Mouse (Mus musculus): ENCODE data around the gene Tbcd.

Gene Tbcd

GRCm38 (mm10) chr11:121543287-121543856 is 91.6 kb downstream of the Tbcd start:
- DNase-seq = peak; percentile 80

DNA sequence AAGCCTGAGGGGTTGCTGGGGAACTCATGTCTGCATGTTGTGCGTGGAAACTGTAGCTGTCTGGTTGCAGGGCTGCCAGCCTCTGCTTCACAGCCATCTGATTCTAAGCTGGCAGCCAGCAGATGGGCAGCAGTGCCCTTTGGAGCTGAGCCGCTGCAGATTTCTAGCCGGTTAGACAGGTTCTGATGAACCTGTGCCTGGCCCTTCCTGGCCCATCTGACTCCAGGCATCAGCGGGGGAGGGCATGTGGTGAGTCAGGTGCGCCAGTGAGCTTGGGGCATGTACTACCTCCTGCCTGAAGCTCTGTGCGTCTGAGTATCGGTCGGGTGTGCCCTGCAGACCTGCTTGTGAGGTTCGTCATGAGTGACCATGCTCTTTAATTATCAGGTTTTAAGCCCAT is 92.2 kb downstream of the Tbcd start:
- peak; percentile 64 for DNase-seq

- no peak for DNase-seq
Measured at GRCm38 (mm10) chr11:121544755-121545397, 93.1 kb downstream of the Tbcd start.

DNA sequence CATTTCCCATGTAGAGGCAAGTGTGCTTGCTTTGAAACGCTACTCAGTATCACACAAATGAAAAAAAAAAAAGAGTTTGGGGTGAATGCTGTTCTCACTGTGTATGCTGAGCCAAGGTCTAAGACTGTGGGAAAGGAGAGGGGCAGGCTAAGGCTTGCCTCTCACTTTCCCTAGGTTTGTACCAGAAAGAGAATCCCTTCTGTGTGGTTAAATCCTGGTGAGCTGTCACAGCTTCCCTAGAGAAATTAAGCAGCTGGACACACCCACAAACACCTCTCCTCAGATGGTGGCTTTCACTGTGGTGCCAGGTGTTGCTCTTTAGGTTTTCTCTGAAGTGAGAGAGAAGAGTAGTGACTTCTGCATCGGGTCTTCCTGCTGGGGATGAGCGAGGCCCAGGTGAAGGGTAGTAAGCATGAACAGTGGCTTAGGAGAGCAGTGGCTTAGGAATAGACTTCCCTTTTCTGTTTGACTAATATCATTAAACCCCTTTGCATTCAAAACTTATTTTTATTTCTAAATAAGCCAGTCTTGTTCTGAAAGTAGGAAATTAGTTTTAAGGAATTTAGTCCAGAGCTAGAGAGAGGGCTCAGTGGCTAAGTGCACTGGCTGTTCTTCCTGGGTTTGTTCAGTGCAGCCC is 93.8 kb downstream of the Tbcd start:
- no peak for DNase-seq

DNA sequence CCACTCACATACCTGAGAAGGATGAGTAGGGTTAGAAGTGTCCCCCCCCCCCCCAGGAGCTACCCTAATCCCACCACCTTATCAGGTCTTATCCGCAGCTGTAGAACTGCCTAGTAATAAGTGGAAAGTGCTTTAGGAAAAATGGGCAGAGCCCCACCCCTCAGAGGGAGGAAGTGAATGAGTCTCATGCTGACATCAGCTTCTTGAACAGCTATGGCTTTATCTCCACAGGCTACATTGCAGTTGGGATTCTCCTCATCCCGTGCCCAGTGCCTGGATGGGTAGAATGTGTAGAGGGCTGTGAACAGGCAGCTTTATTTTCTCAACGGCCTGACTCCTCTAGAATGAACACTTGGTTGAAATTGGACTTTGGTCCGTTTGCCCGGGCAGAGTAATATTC is 95.5 kb downstream of the Tbcd start:
- peak; percentile 80 for DNase-seq

- DNase-seq = peak; percentile 87
Measured at GRCm38 (mm10) chr11:121547925-121548324, 96.2 kb downstream of the Tbcd start.

DNA sequence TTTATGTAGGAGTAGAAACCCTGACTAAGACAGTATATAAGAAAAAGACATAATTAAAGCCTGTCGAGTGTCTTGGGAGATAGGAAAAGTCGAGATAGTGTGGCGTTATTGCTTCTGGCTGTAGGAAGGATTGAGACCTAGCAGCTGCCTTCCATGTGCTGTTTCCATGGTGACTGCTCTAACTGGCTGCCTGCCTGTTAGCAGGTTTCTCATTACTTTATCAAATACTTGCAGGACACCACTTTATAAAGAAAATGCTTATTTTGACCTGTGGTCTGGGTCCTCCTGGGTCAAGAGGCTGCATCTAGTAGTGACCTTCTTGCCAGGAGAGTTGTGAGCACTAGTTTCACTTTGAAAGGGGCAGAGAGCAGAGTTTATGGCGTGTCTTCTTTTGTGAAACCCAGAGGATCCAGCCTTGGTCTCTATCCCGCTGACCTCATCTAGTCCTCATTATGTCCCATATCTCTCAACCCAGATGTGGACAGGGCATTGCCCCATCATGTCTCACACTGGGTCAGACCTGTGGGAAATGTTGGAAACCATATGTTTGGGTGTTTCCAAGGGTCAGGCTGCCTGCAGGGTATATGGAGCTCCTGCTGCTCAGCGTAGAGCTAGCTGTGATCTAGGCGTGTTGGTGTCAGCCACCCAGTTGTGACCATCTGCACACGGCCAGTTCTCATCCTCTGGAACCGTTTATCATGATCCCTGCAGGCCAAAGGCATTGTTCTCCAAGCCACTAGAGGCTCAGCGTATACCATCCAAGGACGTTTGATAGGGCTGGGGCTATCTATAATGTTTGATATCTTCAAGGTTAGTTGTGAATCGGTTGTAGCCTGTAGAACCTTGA is 97.5 kb downstream of the Tbcd start:
- peak; percentile 47 for DNase-seq

- no peak for DNase-seq
Measured at GRCm38 (mm10) chr11:121549843-121550647, 98.3 kb downstream of the Tbcd start.

- no peak for DNase-seq
Measured at GRCm38 (mm10) chr11:121551206-121551799, 99.6 kb downstream of the Tbcd start.

- DNase-seq = no peak
Measured at GRCm38 (mm10) chr11:121552167-121552566, 100.4 kb downstream of the Tbcd start.

DNA sequence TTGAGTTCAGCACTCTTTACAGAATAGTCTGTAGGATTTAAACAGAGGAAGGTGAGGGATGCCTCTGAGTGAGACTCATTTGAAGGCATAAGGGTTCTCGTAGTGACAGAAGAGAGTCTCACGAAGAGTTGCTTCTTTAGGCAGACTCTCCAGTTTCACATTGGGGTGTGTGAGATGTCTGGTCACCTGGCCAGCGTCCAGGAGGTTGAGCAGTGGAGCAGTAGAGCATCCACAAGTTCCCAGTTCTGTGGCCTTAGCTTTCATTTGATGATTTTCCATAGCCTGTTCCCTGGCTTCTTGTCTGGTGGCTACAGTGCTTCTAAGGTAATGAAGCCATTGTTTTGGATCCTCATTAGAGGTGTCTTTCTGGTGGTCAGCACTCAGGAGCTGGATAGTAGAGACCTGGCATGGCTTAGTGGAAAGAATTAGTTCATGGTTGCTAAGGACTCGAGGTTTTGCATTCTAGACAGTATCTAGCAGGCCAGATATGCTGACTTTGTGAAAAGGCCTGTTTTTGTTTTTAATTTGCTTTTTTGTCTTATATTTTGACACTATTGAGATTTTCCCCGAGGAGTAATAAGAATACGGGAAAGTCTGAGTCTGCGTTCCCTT is 101.2 kb downstream of the Tbcd start:
- DNase-seq = no peak

DNA sequence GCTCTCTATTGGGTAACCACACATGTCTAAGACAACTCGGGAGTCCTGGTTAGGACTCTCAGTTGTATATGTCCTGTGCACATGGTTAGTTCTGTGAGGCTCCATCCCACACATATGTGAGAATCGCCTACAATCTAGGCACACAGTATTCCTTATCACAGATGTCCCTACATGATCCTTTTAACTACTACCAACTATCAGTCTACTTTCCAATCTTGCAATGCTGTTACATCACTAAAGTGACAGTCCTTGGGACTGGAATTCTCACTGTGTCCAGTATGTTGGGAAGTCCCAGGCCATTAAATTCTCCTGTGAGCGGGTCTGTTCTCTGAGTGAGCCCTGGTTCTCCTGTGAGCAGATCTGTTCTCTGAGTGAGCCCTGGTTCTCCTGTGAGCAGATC is 101.7 kb downstream of the Tbcd start:
- DNase-seq = no peak

DNA sequence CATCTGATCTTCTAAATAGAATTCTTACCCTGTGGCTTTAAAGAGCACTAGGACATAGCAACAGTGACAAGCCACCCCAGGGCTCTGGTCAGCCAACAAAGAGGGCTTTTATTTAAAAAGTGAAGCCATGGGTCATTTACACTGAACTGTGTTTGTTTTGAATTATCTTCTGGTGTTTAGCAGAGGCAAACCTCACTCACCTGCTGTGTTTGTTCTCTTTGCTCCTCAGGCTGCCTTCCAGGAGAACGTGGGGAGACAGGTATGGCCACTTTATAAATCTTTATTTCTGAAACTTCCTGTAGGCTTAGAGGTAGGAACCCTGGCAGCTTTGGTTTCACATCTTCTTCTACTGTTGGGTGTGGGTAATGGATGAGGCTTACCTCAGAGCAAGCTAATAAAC is 105.0 kb downstream of the Tbcd start:
- DNase-seq = no peak

- DNase-seq = no peak
Measured at GRCm38 (mm10) chr11:121557946-121558345, 106.2 kb downstream of the Tbcd start.

DNA sequence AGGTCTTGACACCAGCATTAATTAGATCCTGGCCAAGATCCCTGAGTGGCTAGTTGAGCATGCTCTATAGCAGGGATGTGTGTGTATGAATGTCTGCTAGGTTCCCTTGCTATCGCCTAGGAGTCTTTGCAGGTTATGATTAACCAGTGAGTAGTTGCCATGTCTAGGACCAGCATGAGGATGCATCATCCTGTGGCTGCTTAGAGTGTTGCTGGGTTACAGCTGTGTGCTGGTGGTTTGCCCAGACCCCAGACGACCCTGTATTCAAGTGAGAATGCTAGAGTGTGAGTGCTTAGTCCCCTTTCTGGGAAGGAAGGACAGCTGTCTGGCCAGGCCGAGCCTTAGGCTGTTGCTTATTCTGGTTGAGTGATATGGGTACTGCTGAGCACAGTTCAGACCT is 106.8 kb downstream of the Tbcd start:
- no peak for DNase-seq

DNA sequence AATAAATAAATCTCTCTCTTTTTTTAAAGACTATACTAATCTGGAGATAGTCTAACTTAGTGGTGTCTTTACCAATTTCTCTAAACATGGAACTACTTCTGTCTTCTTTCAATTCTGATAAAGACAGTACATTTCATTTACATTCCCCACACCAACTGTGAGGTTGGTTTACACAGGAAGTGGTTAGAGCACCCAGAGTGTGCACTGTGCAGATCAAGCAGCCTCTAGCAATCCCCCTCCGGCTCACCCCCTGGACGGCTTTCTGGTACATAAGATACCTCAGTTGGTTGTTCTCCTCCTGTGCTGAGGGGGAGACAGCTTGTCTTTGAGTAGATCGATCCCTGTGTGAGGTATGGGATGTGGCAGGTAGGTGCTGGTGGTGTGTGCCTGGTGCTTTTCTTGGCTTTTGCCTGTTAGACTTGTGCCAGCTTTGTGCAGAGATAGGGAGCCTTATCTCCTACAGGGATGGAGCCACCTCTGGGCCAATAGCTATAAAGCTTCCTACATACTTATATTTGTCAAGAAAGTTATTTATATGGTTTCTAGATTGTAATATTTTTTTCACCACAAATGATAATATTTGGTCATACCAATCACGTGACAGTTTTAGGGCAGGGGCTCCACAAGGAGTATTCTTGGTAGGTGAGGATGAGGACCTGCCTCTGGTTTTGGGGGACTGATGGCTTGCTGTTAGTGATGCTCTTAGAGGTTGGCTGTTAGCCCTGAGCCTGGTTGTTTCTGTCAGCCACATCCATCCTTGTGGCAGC is 108.0 kb downstream of the Tbcd start:
- DNase-seq = peak; percentile 36

DNA sequence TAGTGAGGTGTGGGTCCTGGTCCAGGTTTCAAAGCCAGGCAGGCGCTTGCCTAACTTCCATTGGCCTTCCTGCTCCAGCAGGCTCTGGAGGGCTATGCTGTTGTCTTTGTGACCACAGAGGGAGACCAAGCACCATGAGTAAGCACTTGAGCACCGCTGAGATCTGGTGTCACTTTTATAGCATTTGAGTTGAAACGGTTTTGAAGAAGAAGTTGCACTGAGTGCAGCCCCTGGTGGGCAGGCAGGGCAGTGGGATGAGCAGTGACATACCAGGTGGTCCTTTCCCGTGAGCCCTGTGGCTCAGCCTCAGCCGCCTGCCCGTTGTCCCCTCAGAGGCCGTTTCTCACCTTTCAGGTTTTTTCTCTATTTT is 108.5 kb downstream of the Tbcd start:
- DNase-seq = peak; percentile 24

DNA sequence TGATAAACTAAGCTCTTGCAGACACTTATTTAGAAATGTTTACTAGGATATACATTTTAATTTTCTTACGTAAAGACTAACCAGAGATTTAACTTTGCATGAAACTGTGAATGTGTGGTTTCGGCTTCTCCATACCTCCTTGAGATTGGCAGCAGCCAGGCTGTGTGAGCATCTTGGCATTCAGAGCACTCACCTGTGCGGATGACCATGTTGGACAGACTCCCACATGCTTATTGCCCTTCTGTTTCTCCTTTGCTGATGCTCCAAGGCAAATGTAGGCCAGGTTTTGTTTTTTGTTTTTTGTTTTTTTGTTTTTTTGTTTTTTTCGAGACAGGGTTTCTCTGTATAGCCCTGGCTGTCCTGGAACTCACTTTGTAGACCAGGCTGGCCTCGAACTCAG is 111.6 kb downstream of the Tbcd start:
- DNase-seq = no peak

DNA sequence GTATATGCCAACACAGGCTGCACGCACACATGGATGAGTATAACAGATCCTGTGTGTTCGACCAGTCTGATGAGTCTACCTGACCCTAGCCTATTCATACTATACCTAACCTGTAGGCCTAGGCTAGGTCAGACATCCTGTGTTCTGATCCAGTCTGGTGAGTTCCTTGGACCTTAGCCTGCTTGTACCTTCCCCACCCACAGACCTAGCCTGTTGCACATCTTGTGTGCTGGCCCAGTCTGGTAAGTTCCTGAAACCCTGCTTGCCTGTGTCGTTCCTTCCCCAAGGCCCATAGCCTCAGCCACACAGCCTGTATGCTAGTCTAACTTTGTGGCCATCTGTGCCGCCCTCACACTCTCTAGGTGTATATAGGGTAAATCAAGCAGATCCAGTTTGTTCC is 112.5 kb downstream of the Tbcd start:
- no peak for DNase-seq

DNA sequence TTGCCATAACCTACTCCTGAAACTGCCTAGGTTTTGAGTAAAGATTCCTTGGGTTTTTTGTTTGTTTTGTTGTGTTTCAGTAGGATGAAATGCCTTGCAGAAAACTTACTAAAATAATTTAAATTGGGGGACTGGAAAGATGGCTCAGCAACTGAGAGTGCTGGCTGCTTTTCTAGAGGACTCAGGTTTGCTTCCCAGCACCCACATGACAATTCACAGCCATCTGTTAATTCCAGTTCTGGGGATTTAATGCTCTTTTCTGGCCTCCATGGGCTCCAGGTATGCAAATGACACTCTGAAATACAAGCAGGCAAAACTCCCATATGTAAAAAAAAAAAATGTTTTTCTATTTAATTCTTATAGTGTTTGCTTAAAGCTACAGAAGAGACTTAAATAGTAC is 130.1 kb downstream of the Tbcd start:
- DNase-seq = no peak

- no peak for DNase-seq
Measured at GRCm38 (mm10) chr11:121597254-121597653, 145.5 kb downstream of the Tbcd start.

Data from liver (tissue).